In the genomic region with DNA sequence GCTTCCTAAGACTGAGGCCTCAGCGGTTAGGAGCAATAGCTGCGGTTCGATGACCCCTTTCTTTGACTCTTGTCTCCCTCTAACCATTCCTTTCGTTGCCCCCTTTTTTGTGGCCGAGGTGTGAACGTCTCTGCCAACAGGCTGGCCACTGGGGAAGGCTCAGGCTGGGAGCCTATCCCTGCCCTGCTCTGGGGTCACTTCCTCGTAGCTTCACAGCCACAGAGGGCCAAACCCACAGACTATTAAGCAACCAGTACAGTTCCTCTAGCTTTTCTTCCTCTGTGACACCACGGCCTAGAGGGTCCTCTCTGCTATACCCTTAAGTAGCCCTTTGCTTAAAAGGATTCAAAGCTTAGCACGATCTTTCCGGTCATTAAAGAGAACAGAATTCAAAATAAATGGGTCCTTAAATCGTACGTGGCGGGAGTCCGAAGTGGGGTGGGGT, we compare ENCODE assay signal across 8 mouse cellular contexts. TPM values are rescaled to one million over a fixed set of nuclear protein-coding genes. Genes with fewer than 3 reads are reported as not detected.
DNase-seq lines count a peak whose midpoint lies in the region; ATAC-seq and TF ChIP-seq lines count a peak whose summit lies in the region.

No protein-coding gene starts in this region.

- peak overlapping the region; percentile 54 for H3K4me3 ChIP-seq in testis, adult 2 months (ENCODE audit: control insufficient read depth, low read depth, low read length)
- H3K4me3 ChIP-seq in embryonic facial prominence, embryonic 13.5 days, result peak overlapping the region; percentile 76
- H3K4me3 ChIP-seq in hindbrain, embryonic 15.5 days, result peak overlapping the region; percentile 89
- H3K4me3 ChIP-seq in lung, embryonic 15.5 days, result peak overlapping the region; percentile 76
- peak overlapping the region; percentile 88 for H3K4me3 ChIP-seq in olfactory bulb, adult 2 months (ENCODE audit: insufficient read depth, low read depth, low read length)

- peaks cover 19% of the 10 kb centered on the region for H3K4me1 ChIP-seq in testis, adult 2 months (ENCODE audit: control insufficient read depth, insufficient read depth, low read length)
- H3K4me1 ChIP-seq in embryonic facial prominence, embryonic 13.5 days, result peaks cover 44% of the 10 kb centered on the region
- peaks cover 39% of the 10 kb centered on the region for H3K4me1 ChIP-seq in hindbrain, embryonic 15.5 days (replicated peaks)
- H3K4me1 ChIP-seq in lung, embryonic 15.5 days, result peaks cover 42% of the 10 kb centered on the region
- H3K4me1 ChIP-seq in olfactory bulb, adult 2 months (ENCODE audit: control insufficient read depth, insufficient read depth, low read length), result no peaks in the 10 kb centered on the region; the same call in 1 of the 2 replicates

- H3K4me2 ChIP-seq in embryonic facial prominence, embryonic 13.5 days, result peak overlapping the region; percentile 71
- H3K4me2 ChIP-seq in hindbrain, embryonic 15.5 days, result peak overlapping the region; percentile 72
- H3K4me2 ChIP-seq in lung, embryonic 15.5 days, result peak overlapping the region; percentile 60

- peak overlapping the region; percentile 70 for H3K27ac ChIP-seq in testis, adult 2 months (ENCODE audit: control insufficient read depth, insufficient read depth, low read depth, low read length)
- H3K27ac ChIP-seq in embryonic facial prominence, embryonic 13.5 days, result peak overlapping the region; percentile 39
- peak overlapping the region; percentile 69; the same call in 1 of the 2 replicates for H3K27ac ChIP-seq in hindbrain, embryonic 15.5 days (replicated peaks)
- peak overlapping the region; percentile 64 for H3K27ac ChIP-seq in lung, embryonic 15.5 days
- H3K27ac ChIP-seq in olfactory bulb, adult 2 months (ENCODE audit: insufficient read depth, low read depth, low read length), result no peak overlapping the region

- TF ChIP-seq POLR2A in testis, adult 2 months (IDR thresholded peaks at IDR 0.05; ENCODE audit: control insufficient read depth, low read depth, low read length), result 0 out of 2 replicates have a peak, but pooled peaks have one; percentile 6
- TF ChIP-seq POLR2A in olfactory bulb, adult 2 months (IDR thresholded peaks at IDR 0.05; ENCODE audit: insufficient read depth, low read depth, low read length), result no peak

- H3K36me3 ChIP-seq in testis, adult 2 months (ENCODE audit: control insufficient read depth, insufficient read depth, low read length), result no peaks in the 10 kb centered on the region
- no peaks in the 10 kb centered on the region for H3K36me3 ChIP-seq in embryonic facial prominence, embryonic 13.5 days
- no peaks in the 10 kb centered on the region for H3K36me3 ChIP-seq in hindbrain, embryonic 15.5 days
- H3K36me3 ChIP-seq in lung, embryonic 15.5 days, result no peaks in the 10 kb centered on the region

- peak overlapping the region; percentile 91 for H3K9ac ChIP-seq in embryonic facial prominence, embryonic 13.5 days
- H3K9ac ChIP-seq in hindbrain, embryonic 15.5 days, result peak overlapping the region; percentile 88
- H3K9ac ChIP-seq in lung, embryonic 15.5 days, result peak overlapping the region; percentile 84

- no peak for DNase-seq in testis, postnatal 10 days (ENCODE audit: low spot score)
- no peak for DNase-seq in urinary bladder, adult 2 months (ENCODE audit: low spot score)
- no peak for DNase-seq in layer of hippocampus, adult 8-10 months (ENCODE audit: low spot score in 2 of 2)

- 24% methylated on average over 14 of the region's 14 CpGs for WGBS in embryonic facial prominence, embryonic 13.5 days
- 16% methylated on average over 14 of the region's 14 CpGs for WGBS in hindbrain, embryonic 15.5 days
- WGBS in lung, embryonic 15.5 days, result 15% methylated on average over 14 of the region's 14 CpGs
- 46% methylated on average over 14 of the region's 14 CpGs for WGBS in olfactory bulb, adult 2 months

- H3K27me3 ChIP-seq in testis, adult 2 months (ENCODE audit: control insufficient read depth, insufficient read depth, low read length), result peaks cover 6% of the 10 kb centered on the region; the same call in 1 of the 2 replicates
- H3K27me3 ChIP-seq in embryonic facial prominence, embryonic 13.5 days, result no peaks in the 10 kb centered on the region
- H3K27me3 ChIP-seq in hindbrain, embryonic 15.5 days, result no peaks in the 10 kb centered on the region
- no peaks in the 10 kb centered on the region for H3K27me3 ChIP-seq in lung, embryonic 15.5 days

- no peaks in the 10 kb centered on the region for H3K9me3 ChIP-seq in embryonic facial prominence, embryonic 13.5 days
- H3K9me3 ChIP-seq in hindbrain, embryonic 15.5 days, result no peaks in the 10 kb centered on the region
- H3K9me3 ChIP-seq in lung, embryonic 15.5 days, result no peaks in the 10 kb centered on the region

- TF ChIP-seq CTCF in testis, adult 2 months (IDR thresholded peaks at IDR 0.05; ENCODE audit: control insufficient read depth, insufficient read depth, insufficient replicate concordance, low read depth, low read length), result no peak
- no peak for TF ChIP-seq CTCF in olfactory bulb, adult 2 months (IDR thresholded peaks at IDR 0.05; ENCODE audit: insufficient read depth, low read depth, low read length)

- ATAC-seq in embryonic facial prominence, embryonic 13.5 days (ENCODE audit: insufficient number of reproducible peaks, insufficient read depth, low FRiP score, low TSS enrichment, low read depth), result peak; percentile 40; the same call in 1 of the 2 replicates
- ATAC-seq in hindbrain, embryonic 15.5 days (ENCODE audit: low FRiP score, low read depth), result peak; percentile 62
- peak; percentile 65 for ATAC-seq in lung, embryonic 15.5 days (ENCODE audit: borderline replicate concordance, extremely low read depth, low FRiP score, low TSS enrichment)

RNA-seq across cellular contexts. Expression of gene Ifngr2, which starts 0.5 kb away (rescaled TPM):
- polyA plus RNA-seq in testis, adult 2 months (2012; rRNA removed), result 11.4 and 12.4 TPM in 2 replicates
- 48.3 and 57.5 TPM in 2 replicates for polyA plus RNA-seq in embryonic facial prominence, embryonic 13.5 days (2015; fragmentation: Nextera tagmentation; extraction: Ambion mirVana)
- polyA plus RNA-seq in hindbrain, embryonic 15.5 days (2015; fragmentation: Nextera tagmentation; extraction: Ambion mirVana), result 105 and 106 TPM in 2 replicates
- 47.9 and 50.2 TPM in 2 replicates for polyA plus RNA-seq in lung, embryonic 15.5 days (2015; fragmentation: Nextera tagmentation; extraction: Ambion mirVana)
- not detected in 2 replicates for polyA plus RNA-seq in olfactory bulb, adult 2 months (2012; ENCODE audit: insufficient read depth, insufficient read length, low replicate concordance, missing spikeins)
- 32.1 and 34.3 TPM in 2 replicates for polyA plus RNA-seq in urinary bladder, adult 2 months (2012; rRNA removed)
- 10 to 100 TPM; 38.9 to 52.7 (median 46.3) TPM for total RNA-seq in layer of hippocampus, adult 8-10 months (2022)

RNA-seq across cellular contexts. Expression of gene Tmem50b, which starts 51.2 kb away (rescaled TPM):
- 50.6 and 54.1 TPM in 2 replicates for polyA plus RNA-seq in testis, adult 2 months (2012; rRNA removed)
- 30.7 and 36.8 TPM in 2 replicates for polyA plus RNA-seq in embryonic facial prominence, embryonic 13.5 days (2015; fragmentation: Nextera tagmentation; extraction: Ambion mirVana)
- polyA plus RNA-seq in hindbrain, embryonic 15.5 days (2015; fragmentation: Nextera tagmentation; extraction: Ambion mirVana), result 99.3 and 105 TPM in 2 replicates
- 40.4 and 45.3 TPM in 2 replicates for polyA plus RNA-seq in lung, embryonic 15.5 days (2015; fragmentation: Nextera tagmentation; extraction: Ambion mirVana)
- polyA plus RNA-seq in olfactory bulb, adult 2 months (2012; ENCODE audit: insufficient read depth, insufficient read length, low replicate concordance, missing spikeins), result not detected in 2 replicates
- 78.0 and 80.8 TPM in 2 replicates for polyA plus RNA-seq in urinary bladder, adult 2 months (2012; rRNA removed)
- total RNA-seq in layer of hippocampus, adult 8-10 months (2022), result 100 to 1,000 TPM in 2 of 4 experiments, 10 to 100 TPM in 2; 78.8 to 108 (median 89.8) TPM

Comparison
In these comparisons a context has a peak if more than half of its experiments do, and no peak if none do; other contexts are left out.
1. RNA of gene Ifngr2, which starts 0.5 kb away (polyA plus RNA-seq): 105 to 106 TPM in hindbrain, embryonic 15.5 days, 48.3 to 57.5 TPM in embryonic facial prominence, embryonic 13.5 days, 47.9 to 50.2 TPM in lung, embryonic 15.5 days, 32.1 to 34.3 TPM in urinary bladder, adult 2 months and 11.4 to 12.4 TPM in testis, adult 2 months; not detected in olfactory bulb, adult 2 months; every median in the first group is over 10 times any median in the second.
2. Peak in every context shown above with its lines, with median percentiles within 50 percentile points of each other: H3K4me3 ChIP-seq, ATAC-seq, H3K4me2 ChIP-seq and H3K9ac ChIP-seq.